Mouse (Mus musculus): ENCODE data around the gene Sdhaf1.
A peak's percentile ranks its signal among the peaks of the same experiment; 100 is the strongest.

Gene Sdhaf1

DNA sequence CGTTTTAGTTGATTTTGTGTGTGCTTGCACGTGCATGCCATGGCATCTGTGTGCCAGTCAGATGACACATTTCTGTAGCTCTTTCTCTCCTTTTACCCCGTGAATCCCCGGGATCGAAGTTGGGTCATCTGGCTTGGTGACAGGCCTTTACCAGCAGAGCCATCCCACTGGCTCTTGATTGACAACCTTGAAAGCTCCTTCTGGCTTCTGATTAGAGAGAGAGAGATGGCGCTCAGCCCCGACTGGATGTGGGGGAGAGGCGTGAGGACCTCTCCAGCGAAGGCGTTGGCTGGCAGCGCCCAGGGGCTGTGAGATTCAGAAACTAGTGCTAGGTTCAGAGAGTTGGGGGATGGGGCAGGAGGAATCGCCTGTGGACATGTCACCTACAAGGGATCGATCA lies 29.9 kb downstream of the Sdhaf1 start:
- peak; percentile 32 for DNase-seq (ENCODE audit: low spot score)

DNA sequence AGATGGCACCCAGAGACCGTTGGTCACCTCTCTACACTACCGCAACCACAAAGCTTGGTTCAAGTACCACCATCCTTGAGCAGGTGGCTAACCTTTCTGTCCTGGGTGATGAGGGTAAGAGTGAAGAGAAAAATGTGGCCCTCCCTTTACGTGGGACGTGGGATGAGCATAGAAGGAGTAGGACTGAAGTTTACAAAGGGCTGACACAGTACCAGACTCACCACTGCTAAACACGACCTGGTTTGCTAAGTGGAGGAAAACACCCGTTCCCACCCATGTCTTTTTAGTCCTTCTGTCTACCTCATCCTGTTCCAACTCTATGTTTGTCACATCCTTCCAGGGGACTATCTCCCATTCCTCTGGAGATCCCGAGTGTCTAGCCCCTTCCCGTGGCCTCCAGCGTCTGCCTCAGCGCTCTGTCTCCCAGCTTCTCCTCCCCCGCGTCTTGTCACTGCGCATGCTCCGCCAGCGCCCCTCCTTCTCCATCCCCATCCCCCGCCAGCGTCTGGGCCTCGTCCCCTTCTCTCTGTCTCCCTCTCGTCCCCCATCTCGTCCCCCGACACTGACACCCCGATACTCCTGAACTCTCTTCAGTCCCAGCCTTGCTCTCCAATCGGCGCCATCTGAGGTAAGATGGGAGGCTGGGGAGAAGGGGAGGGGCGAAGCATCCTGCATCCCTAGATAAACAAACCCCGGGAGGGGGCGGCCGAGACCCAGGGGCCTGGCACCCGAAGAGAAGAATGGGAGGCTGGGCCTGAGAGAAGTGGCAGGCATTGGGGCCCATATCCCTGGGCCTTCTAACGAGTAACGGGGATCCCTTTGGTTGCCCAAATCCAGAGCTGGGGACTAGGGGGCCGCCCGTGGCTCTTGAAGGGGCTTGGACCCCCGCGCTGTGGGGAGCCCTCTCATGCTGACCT lies 32.2 kb downstream of the Sdhaf1 start, which contains the start of gene Clip3:
Gene Clip3 (plus strand): TSS at position 514 of the 917 bp plus-strand sequence.
- DNase-seq (ENCODE audit: low spot score), result peak; percentile 75

DNA sequence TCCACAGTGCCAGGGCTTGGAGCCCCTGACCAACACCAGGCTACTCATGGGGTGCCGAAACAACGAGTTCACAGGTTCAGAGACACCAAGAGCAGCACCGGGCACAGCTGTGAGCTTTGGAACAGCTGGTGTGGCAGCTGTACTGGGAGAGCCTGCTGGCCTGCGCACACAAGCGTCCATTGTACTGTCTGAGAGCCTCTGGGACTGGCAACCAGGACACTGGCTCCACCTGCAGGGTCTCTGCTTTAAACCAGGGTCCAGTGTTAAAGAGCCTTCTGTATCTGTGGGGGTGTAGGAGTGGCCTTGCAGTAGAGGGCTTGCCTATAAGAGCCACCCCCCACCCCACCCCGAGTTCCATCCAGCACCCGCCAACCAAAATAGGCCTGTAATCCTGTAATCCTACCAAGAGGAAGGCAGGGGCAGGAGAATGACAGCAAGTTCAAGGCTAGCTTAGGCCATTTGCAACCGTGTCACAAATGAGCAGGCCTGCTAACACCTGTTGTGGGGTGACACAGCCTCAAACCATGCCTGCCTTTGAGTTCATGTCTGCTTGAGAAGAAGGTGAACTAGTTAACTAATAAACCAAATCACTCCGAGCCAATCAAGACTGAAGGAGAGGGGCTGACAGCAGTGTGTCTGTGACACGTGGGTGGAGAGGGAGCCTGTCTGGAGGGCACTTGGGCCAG lies 33.8 kb downstream of the Sdhaf1 start:
- DNase-seq (ENCODE audit: low spot score), result no peak

DNA sequence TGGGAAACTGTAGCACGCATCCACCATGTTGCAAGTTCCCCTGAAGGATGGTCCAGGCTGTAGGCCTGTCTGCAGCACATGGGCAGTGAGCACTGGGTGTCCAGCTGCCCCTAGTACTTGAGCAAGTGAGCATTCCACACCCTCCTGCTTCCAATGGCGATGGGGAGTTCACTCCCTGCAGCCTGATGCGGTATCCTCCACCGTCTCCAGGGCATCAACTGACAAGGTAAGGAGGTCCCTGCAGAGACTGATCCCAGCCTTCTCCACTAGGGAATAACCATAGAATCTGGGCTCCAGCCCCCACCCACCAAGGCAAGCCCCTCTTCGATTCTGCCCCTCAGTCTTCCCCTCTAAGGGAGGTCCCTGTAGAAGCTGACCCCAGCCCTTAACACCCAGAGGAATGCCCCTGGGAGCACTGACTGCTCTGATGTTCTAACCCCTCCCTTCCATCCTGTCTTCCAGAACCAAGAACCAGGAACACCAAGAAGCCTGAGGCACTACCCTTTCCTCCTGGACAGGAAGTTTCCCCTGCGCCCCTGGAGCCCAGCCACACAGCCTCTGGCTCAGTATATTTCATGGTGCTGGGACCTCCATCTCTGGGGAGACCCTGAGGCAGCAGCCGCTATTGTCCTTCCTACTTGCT lies 34.5 kb downstream of the Sdhaf1 start:
- no peak for DNase-seq (ENCODE audit: low spot score)

DNA sequence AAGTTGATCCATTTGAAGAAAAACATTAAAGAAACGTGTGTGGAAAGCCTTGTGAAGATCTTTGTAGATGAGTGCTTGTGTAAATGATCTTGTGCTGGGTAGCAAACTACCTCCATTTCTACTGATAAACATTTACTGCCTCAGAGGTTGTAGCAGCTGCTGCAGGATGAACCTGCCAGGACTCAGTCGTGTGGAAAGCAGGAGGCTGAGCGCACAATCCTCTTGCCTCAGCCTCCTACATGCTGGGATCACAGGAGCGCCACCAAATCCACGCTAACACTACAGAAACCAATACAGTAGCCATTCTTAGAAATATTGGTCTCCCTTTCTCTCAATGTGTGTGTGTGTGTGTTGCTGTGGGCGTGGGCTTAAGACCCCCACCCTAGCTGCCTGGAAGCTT lies 35.6 kb downstream of the Sdhaf1 start:
- DNase-seq (ENCODE audit: low spot score), result no peak

DNA sequence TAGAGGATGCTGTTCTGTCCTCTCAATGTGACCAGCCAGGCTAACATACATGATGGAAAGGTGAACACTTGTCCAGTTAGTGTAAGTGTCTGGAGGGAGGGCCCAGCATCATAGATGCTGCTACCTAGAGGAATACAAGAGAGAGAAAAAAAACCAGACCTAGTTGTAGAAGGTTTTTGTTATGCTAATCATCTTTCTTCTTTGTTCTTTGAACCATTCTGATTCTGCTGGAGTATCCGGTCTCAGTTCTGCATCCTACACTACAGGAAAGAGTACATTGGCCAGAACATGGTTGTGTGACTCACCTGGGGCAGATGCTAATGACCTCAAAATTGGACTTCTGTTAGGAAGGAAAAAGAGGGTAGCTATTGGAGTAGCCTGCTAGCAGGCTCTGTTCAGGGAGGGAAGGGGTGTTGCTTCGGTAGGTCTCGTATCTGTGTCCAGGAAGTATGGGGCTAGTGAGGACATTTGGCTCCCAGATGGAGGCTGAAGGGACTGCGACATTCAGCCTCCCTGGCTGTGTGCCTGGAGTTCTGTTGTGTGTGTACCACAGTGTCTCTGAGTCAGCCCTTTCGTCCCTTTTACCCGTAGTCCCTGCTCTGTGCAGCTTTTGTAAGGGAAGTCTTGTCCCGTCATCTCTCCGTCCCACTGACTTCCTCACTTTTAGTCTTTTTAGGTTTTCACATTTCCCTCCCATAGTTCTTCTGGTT lies 36.8 kb downstream of the Sdhaf1 start:
- DNase-seq (ENCODE audit: low spot score), result no peak

DNA sequence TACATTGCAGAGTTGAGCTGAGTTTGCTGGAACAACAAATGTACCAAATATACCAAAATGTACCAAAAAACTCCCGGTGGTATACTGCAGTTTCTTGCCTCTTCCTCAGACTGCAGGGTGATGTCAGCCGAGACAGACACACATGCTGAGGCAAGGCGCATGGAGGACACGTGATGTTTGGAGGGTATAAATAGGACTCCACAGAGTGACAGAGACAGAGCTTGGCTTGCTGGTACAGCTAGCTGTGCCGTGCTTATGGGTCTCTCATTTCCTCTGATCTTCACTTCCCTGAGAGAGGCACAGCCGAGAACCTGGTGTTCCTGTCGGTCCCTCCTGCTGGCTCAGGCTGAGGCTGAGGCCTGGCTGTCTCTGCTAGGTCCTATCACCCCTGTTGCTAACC lies 41.0 kb downstream of the Sdhaf1 start:
- no peak for DNase-seq (ENCODE audit: low spot score)

DNA sequence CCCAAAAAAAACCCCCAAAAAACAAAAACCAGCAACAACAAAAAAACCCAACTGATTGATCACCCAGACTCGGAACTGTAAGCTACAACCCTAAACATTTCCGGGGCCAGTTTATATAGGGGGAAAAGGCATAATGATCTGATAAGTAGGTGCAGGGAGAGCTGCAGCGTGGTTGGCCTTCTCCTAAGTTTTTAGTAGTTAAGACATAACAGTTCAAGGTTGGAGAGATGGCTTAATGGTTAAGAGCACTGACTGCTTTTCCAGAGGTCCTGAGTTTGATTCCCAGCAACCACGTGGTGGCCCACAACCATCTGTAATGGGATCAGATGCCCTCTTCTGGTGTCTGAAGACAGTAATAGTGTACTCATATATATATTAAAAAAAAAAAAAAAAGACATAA lies 42.2 kb downstream of the Sdhaf1 start:
- DNase-seq (ENCODE audit: low spot score), result no peak

DNA sequence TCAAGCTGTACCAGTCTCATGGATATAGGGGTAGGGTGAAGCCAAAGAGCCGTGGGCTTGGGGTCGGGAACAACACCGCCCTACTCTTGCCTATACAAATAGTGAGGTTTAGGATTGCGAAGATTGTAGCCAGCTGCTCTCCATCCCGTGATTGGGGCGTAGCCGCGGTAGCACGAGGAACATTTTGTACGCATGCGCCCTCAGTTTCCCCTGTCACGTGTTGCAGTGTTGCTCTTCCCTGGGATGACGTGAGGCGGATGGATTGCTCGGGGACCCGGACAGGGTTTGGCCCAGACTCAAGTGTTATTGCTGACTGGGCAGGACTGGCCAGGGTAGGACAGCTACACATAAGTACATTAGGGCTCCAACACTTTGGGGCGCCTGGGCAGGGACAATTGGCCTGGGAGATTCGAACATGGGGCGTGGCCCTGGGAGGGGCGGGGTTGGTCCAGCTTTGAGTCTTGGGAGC lies 43.0 kb downstream of the Sdhaf1 start:
- DNase-seq (ENCODE audit: low spot score), result peak; percentile 79

DNA sequence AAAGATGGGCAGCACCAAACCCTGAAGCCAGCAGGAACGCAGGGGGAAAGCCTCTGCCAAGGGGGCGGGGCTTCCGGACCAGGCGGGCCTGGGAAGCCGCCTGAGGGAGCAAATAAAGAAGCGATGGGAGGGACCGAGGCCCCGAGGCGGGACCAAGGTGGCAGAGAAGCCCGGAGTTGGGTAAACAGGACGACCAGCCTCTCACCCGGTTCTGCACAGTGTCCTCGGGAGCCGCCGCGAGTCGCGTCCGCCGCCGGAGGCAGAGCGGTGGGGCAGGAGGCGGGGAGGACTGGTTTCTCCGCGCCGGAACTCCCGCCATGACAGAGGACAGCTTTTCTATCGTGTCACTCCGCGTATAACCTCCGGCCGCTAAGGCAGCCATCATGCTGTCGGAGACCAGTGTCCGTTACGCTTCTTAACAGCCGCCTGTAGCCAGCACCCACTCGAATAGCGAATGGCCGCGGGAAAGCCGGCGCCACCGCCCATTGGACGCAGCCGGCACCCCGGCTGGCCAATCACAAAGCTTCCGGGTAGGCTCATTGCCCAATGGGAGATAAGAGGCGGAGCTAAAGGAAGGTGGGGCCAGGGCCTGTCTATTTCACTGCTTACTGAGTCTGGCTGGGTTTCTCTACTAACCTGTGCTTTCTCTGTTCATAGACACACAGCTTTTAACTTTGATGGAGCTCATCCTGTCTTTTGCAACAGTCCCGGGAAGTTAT lies 43.6 kb downstream of the Sdhaf1 start, which contains the start of the genes Thap8 and Wdr62:
Gene Thap8 (plus strand): TSS at position 144 of the 719 bp plus-strand sequence.
Gene Wdr62 (minus strand): TSS at position 469 of the 719 bp plus-strand sequence.
- DNase-seq (ENCODE audit: low spot score), result peak; percentile 90

DNA sequence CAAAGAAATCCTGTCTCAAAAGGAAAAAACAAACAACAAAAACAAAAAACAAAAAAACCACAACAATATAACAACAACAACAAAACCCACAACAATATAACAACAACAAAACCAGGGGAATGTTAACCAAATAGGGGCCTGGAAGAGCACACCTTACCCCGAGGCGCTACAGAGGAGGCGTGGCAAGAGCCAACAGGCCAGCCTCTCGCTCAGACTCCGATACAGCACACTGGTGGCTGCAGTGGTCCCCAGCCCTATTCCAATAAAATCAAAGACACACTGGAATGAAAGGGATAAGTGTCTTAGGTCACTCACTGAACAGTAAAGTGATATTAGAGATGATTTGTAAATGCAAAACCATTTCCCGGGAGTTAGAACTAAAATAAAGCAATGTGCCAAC lies 44.2 kb downstream of the Sdhaf1 start:
- DNase-seq (ENCODE audit: low spot score), result no peak

DNA sequence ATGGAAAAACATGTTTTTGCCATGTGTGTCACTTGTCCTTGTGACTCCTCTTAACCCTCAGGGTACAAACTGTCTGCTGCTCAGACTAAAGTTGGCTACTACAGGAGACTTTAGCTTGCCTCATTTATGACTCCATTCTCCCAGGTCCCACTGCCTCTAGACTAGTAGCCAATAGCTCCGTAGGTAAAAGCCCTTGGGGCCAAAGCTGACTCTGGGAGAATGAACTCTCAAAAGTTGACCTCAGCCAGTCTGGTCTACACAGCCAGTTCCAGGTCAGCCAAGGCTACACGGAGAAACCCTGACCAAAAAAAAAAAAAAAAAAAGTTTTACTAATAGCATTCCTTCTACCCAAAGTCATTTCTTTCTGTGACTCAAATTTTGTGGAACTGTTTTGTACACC lies 44.8 kb downstream of the Sdhaf1 start:
- no peak for DNase-seq (ENCODE audit: low spot score)

DNA sequence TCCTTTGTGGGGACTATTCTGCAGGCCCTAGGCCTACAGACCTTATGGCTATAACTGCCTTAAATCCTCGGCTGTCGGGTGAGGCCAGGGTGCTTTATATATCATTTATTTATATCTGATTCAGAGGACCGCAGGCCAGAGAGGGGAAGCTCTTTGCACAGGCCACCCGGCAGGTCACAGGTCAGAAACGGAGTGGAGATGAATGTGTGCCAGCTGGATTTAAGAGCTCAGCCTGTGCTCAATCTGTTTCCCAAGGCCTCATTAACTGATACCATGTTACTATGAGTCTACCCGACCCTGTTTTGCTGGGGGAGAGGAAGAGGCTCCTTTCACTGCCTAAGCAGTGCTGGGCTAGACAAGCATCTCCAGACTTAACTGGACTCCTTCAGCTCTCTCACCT lies 49.3 kb downstream of the Sdhaf1 start:
- no peak for DNase-seq (ENCODE audit: low spot score)
